Mouse (Mus musculus) heart, postnatal 0 days (tissue): ENCODE results near the gene Cdkn1b. TPM values are rescaled to one million over a fixed set of nuclear protein-coding genes. Genes with fewer than 3 reads are reported as not detected.

Source experiments
- ATAC-seq: fragments of 200-750 bp; cut with Nextera tagmentation; 2 replicates; pipeline ENCODE4 v1.8.0; 2017; ENCODE audit warnings: low read depth, moderate number of reproducible peaks, moderate library complexity; ENCODE audit not compliant: insufficient read depth
- DNase-seq: peaks from one replicate; pipeline ENCODE4 v3.0.0-alpha.2; 2016; ENCODE audit warnings: low spot score
- H3K27ac ChIP-seq: fragments of 300-500 bp; sonication (generic); 2 replicates; pipeline ENCODE4 v1.5.1; 2014; ENCODE audit warnings: low read depth, mild to moderate bottlenecking
- H3K27me3 ChIP-seq: fragments of 300-500 bp; sonication (generic); 2 replicates; pipeline ENCODE4 v1.6.1; 2014; ENCODE audit warnings: low read length, mixed read lengths; ENCODE audit not compliant: control insufficient read depth, insufficient read depth
- H3K36me3 ChIP-seq: fragments of 300-500 bp; sonication (generic); replicated peaks from 2 replicates; pipeline ENCODE4 v1.6.1; 2014; ENCODE audit warnings: low read length, mixed read lengths; ENCODE audit not compliant: control insufficient read depth, insufficient read depth
- H3K4me1 ChIP-seq: fragments of 300-500 bp; sonication (generic); 2 replicates; pipeline ENCODE4 v1.6.1; 2014; ENCODE audit warnings: antibody characterized with exemption; ENCODE audit not compliant: control insufficient read depth, insufficient read depth
- H3K4me2 ChIP-seq: fragments of 300-500 bp; sonication (generic); 2 replicates; pipeline ENCODE4 v1.6.1; 2014; ENCODE audit warnings: low read depth, mild to moderate bottlenecking, low read length, moderate library complexity
- H3K4me3 ChIP-seq: fragments of 300-500 bp; sonication (generic); 2 replicates; pipeline ENCODE4 v1.5.1; 2014; ENCODE audit warnings: low read depth, low read length
- H3K9ac ChIP-seq: fragments of 300-500 bp; sonication (generic); replicated peaks from 2 replicates; pipeline ENCODE4 v1.6.1; 2014; ENCODE audit warnings: low read depth, low read length, mixed read lengths
- H3K9me3 ChIP-seq: fragments of 300-500 bp; sonication (generic); replicated peaks from 2 replicates; pipeline ENCODE4 v1.6.1; 2016; ENCODE audit warnings: low read length; ENCODE audit not compliant: control insufficient read depth
- CTCF ChIP-seq: IDR thresholded peaks from 2 replicates; pipeline ENCODE4 v1.5.1; 2016; ENCODE audit warnings: antibody characterized with exemption, control low read depth, low read depth
- EP300 ChIP-seq: IDR thresholded peaks from 2 replicates; pipeline ENCODE4 v1.6.1; 2016; ENCODE audit warnings: antibody characterized with exemption, low read depth
- WGBS: fragments of 180-500 bp; shearing (Covaris S2); extraction: QIAGEN DNeasy Blood & Tissue Kit; methylation state at CpG from one replicate; pipeline ENCODE4 v1.1.7; 2014; 5-methylcytosine and 5-hydroxymethylcytosine counted together
- polyA plus RNA-seq: library from polyadenylated mRNA; unstranded; fragments of >200 nt; fragmentation: Nextera tagmentation; extraction: Ambion mirVana; gene quantifications from 2 replicates; pipeline ENCODE4 v1.2.1, GENCODE M21; 2015
- total RNA-seq: library from RNA; depleted of rRNA; stranded (reverse); fragments of >200 nt; gene quantifications from 2 replicates; pipeline ENCODE4 v1.2.3, GENCODE M21; 2014; ENCODE audit warnings: low replicate concordance

Gene Cdkn1b
- total and polyA plus RNA-seq, 2 experiments from 2014 or later, result 23.7 to 42.9 TPM

DNA sequence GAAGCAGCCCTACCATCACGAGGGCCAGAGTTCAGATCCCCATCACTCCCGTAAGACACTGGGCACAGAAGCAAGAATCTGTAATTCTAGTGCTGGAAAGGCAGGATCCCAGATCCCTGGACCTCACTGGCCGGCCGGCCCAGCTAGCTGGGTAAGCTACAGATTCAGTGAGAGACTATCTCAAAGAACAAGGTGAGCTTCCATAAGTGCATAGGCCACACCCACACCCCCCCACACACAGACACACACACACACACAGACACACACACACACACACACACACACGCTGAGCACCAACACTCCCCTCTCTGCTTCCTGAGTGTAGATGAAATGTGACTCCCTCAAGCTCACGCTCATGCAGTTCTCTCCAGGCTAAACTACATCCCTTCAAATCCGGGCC is 29.8 kb upstream of the Cdkn1b start:
- DNase-seq (no peak), ATAC-seq (no peak)
- Histone ChIP-seq H3K4me2 (no peak overlapping the region), H3K27ac (no peak overlapping the region), H3K36me3 (no peaks in the 10 kb centered on the region), H3K4me1 (0 out of 2 replicates have a peak, but pooled peaks cover 4% of the 10 kb centered on the region), H3K9me3 (no peaks in the 10 kb centered on the region), H3K4me3 (no peak overlapping the region), H3K9ac (no peak overlapping the region), H3K27me3 (no peaks in the 10 kb centered on the region)
- WGBS, result 74% methylated on average over 7 of the region's 7 CpGs
- no peak for TF ChIP-seq CTCF
- no peak for TF ChIP-seq EP300

DNA sequence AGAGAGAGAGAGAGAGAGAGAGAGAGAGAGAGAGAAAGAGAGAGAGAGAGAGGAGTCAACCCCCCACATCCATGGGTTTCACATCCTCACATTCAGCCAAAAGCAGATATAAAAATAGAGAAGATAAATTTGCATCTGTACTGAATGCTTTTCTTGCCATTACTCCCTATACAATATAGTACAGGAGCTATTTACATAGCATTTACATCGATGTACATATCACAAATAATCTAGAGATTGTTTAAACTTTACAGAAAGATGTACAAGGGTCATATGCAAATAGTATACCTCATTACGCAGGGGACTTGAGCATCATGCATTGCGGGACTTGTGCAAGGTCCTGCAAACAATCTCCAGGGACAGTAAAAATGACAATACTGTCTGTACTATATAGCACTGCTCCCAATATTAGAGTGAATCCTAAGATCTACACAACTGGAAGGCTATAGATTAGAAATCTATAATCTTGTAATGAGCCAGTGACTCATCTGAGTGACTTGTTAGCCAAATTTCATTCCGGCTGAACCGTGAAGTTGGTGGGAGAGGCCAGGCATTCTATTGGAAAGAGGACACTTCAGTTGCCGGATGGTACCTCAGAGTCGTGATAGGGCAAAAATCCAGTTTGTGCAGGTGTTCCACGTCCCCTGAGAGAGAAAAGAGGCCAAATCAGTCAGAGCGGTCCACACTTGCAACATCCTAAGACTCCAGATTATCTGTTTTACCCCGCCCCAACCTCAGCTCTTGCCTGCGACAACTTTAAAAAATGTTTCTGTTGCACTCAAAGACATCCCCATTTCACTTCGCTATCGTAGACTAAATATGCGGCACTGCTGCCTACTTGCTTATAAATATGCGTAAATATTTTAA is 23.4 kb upstream of the Cdkn1b start:
- Histone ChIP-seq H3K4me3 (peak overlapping the region; percentile 72), H3K4me2 (peak overlapping the region; percentile 80), H3K27ac (no peak overlapping the region), H3K9ac (peak overlapping the region; percentile 92), H3K36me3 (no peaks in the 10 kb centered on the region), H3K4me1 (peaks cover 13% of the 10 kb centered on the region), H3K9me3 (no peaks in the 10 kb centered on the region), H3K27me3 (no peaks in the 10 kb centered on the region)
- 48% methylated on average over 15 of the region's 15 CpGs for WGBS
- DNase-seq (no peak), ATAC-seq (no peak)
- no peak for TF ChIP-seq CTCF
- no peak for TF ChIP-seq EP300

DNA sequence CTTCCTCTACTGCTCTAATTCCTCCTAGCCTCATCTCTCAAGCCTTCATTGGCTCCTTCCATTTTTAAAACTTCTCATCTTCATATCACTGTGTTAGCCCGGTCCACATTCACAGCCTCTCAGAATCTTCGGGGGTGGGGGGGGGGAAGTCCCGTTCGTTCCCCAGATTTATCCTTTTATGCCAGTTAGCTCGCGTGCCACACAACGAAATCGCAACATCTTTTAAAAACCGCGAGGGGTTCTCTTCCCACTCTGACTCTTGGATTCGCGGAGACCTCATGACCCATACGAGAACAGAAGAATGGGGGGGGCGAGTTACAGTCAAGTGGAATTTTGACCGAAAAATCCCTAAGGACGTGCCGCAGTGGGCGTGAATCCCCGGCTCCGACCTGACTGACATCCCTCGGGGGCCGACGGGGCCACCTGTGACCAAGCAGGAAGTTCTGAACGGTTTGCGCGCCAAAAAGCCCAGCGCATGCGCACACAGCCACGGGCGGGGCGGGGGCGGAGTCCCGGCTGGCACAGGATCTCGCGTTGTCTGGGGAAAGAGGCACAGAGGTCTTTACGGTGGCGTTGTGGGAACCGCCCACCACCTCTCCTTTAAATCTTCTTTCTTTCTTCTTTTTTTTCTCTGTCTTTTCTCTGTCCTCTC is 22.6 kb upstream of the Cdkn1b start:
- under 1% methylated on average over 38 of the region's 38 CpGs for WGBS
- Histone ChIP-seq H3K9me3 (no peaks in the 10 kb centered on the region), H3K4me3 (peak overlapping the region; percentile 72), H3K4me2 (peak overlapping the region; percentile 80), H3K36me3 (no peaks in the 10 kb centered on the region), H3K27ac (peak overlapping the region; percentile 100), H3K27me3 (no peaks in the 10 kb centered on the region), H3K4me1 (peaks cover 13% of the 10 kb centered on the region), H3K9ac (peak overlapping the region; percentile 92)
- DNase-seq (peak; percentile 88), ATAC-seq (peak; percentile 92)
- TF ChIP-seq EP300, result peak; percentile 72; the same call in 1 of the 2 replicates
- no peak for TF ChIP-seq CTCF

DNA sequence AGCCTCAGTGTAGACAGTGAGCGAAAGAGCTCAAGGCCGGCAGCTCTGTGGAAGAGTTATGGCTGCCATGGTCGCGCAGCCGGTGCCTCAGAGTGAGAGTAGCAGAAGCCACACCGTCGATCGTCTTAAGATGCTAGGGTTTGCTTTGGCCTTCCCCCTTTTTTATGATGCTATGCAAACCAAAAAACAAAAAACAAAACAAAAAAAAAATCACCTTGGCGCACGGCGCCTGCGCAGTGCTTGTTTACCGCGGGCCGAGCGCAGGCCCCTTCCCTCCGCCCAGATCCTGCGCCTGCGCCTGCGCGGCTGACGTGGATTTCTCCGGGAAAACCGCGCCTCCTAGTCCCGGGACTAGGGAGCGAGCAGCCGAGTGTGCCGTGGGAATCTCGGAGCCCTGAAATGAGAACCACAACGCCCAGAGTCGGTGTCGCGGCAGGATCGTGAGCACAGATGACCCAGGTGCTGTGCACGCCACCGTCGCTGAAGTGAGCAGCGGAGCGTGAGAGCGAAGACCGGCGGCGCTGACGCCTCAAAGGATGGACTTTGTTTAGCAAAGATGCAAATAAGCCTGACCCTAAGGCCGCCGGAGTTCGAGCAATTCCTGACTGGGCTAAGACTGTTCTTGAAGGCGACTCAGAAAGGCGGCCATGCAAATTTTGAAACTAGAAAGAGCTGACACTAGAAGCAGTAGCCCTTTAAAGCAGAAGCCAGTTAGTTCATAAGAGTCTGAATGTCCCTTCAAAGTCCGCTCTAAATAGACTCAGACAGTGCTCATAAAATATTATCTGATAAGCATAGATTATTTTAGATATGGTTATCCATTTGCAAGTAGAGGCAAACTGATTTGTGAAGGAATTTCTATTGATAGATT is 21.9 kb upstream of the Cdkn1b start, which contains the start of gene Gpr19:
TSS of gene Gpr19 (minus strand) at position 484 of the 871 bp plus-strand sequence.
- Histone ChIP-seq H3K27ac (peak within 1 kb of the TSS; percentile 100), H3K4me3 (peak within 1 kb of the TSS; percentile 72), H3K4me2 (peak within 1 kb of the TSS; percentile 80), H3K4me1 (peaks cover 13% of the 10 kb centered on the region), H3K9ac (peak within 1 kb of the TSS; percentile 92), H3K9me3 (no peaks in the 10 kb centered on the region), H3K36me3 (no peaks in the 10 kb centered on the region), H3K27me3 (no peaks in the 10 kb centered on the region)
- WGBS, result under 1% methylated on average over 51 of the region's 51 CpGs
- no peak; the same call in 1 of the 2 replicates for TF ChIP-seq EP300
- peak; percentile 22; the same call in 1 of the 2 replicates for TF ChIP-seq CTCF
- DNase-seq (peak; percentile 96), ATAC-seq (peak; percentile 97)

DNA sequence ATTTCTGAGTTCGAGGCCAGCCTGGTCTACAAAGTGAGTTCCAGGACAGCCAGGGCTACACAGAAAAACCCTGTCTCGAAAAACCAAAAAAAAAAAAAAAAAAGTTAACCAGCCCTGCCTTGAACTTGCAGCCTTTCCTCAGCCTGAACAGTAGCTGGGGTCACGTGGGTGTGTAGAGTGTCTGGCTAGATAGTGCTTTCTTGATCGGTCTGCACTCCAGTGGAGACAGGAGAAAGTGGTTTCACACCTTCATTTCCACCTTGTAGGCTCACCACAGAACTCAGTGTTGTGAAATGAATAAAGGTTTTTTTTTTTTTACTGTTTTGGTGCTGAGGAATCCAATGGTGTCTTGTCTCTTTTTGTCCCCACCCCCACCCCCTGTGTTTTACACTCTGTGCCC is 16.8 kb upstream of the Cdkn1b start:
- H3K9ac ChIP-seq, result no peak overlapping the region
- H3K4me3 ChIP-seq, result no peak overlapping the region
- H3K9me3 ChIP-seq, result no peaks in the 10 kb centered on the region
- H3K27me3 ChIP-seq, result no peaks in the 10 kb centered on the region
- 56% methylated on average over 3 of the region's 4 CpGs for WGBS
- ATAC-seq (no peak), DNase-seq (no peak)
- H3K4me1 ChIP-seq, result peaks cover 7% of the 10 kb centered on the region
- H3K27ac ChIP-seq, result no peak overlapping the region
- H3K36me3 ChIP-seq, result no peaks in the 10 kb centered on the region
- TF ChIP-seq CTCF, result no peak
- no peak for TF ChIP-seq EP300
- H3K4me2 ChIP-seq, result no peak overlapping the region
